Mouse (Mus musculus): ENCODE data around the gene Ceacam16.

DNA sequence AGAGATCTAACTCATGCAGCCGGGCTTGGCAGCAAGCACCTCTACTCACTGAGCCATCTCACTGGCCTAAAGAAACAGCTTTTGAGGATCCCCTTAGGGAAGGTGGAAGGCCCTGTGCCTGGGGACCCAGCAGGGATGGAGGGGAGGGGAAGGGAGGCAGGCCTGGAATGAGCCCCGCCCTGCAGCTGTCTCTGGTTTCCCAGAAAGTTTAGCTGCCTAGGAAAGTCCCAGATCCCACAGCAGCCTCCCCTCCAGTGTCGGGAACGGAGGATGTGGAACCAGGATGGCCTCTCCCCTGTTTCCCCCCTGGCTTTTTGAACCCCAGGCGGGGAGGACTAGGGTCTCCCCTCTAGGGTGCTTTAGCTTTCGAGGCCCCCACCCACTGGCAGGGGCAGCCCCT, 34.3 kb downstream of the Ceacam16 start:
- no peak for TF ChIP-seq CTCF (IDR thresholded peaks at IDR 0.05; ENCODE audit: low read depth)
- TF ChIP-seq EP300 (IDR thresholded peaks at IDR 0.05; ENCODE audit: low read depth) = no peak
